Mouse (Mus musculus) liver, adult 2 months (tissue): ENCODE results near the gene Slc16a8. TPM values are rescaled to one million over a fixed set of nuclear protein-coding genes. Genes with fewer than 3 reads are reported as not detected.

Source experiments
- DNase-seq: peaks from one replicate; pipeline ENCODE4 v3.0.0-alpha.2; 2011; ENCODE audit warnings: low read depth, low spot score; ENCODE audit errors: extremely low read depth
- H3K27ac ChIP-seq: fragments of 200-500 bp; replicated peaks from 2 replicates; pipeline ENCODE4 v1.5.1; 2012; ENCODE audit warnings: low read depth, mild to moderate bottlenecking, control low read depth, inconsistent platforms, low read length; ENCODE audit not compliant: insufficient read depth
- H3K27me3 ChIP-seq: fragments of 200-500 bp; 2 replicates; pipeline ENCODE4 v1.6.1; 2012; ENCODE audit warnings: mild to moderate bottlenecking, moderate library complexity, low read length, inconsistent platforms; ENCODE audit not compliant: control insufficient read depth, insufficient read depth
- H3K36me3 ChIP-seq: fragments of 200-500 bp; 2 replicates; pipeline ENCODE4 v1.6.1; 2012; ENCODE audit warnings: low read length, inconsistent platforms; ENCODE audit not compliant: control insufficient read depth, insufficient read depth
- H3K4me1 ChIP-seq: fragments of 200-500 bp; 2 replicates; pipeline ENCODE4 v1.6.1; 2011; ENCODE audit warnings: low read length; ENCODE audit not compliant: control insufficient read depth, insufficient read depth
- H3K4me3 ChIP-seq: fragments of 200-500 bp; 2 replicates; pipeline ENCODE4 v1.5.1; 2011; ENCODE audit warnings: low read depth, mild to moderate bottlenecking, control low read depth, low read length, moderate library complexity; ENCODE audit not compliant: insufficient read depth
- H3K79me2 ChIP-seq: fragments of 200-500 bp; 2 replicates; pipeline ENCODE4 v1.6.1; 2012; ENCODE audit warnings: inconsistent platforms, mild to moderate bottlenecking, low read length, moderate library complexity; ENCODE audit not compliant: control insufficient read depth, insufficient read depth
- H3K9ac ChIP-seq: fragments of 200-500 bp; 2 replicates; pipeline ENCODE4 v1.6.1; 2012; ENCODE audit warnings: low read depth, mild to moderate bottlenecking, control low read depth, inconsistent platforms, low read length
- CTCF ChIP-seq: fragments of 200-500 bp; IDR thresholded peaks from 2 replicates; pipeline ENCODE4 v1.5.1; 2011; ENCODE audit warnings: low read depth, low read length, control low read depth
- POLR2A ChIP-seq: fragments of 200-500 bp; IDR thresholded peaks from 2 replicates; pipeline ENCODE4 v1.6.1; 2011; ENCODE audit warnings: low read length, control low read depth; ENCODE audit not compliant: insufficient read depth; ENCODE audit errors: extremely low read depth
- WGBS: fragments of 180-500 bp; shearing (Covaris S2); methylation state at CpG from one replicate; pipeline ENCODE4 v1.1.7; 2018; 5-methylcytosine and 5-hydroxymethylcytosine counted together
- polyA plus RNA-seq: library from polyadenylated mRNA; depleted of rRNA; stranded (reverse); fragments of >200 nt; gene quantifications from 2 replicates; pipeline ENCODE4 v1.2.3, GENCODE M21; 2012
- total RNA-seq: library from RNA; depleted of rRNA; stranded (reverse); fragments of >200 nt; gene quantifications from 2 replicates; pipeline ENCODE4 v1.2.3, GENCODE M21; 2014

The Slc16a8 gene
- total and polyA plus RNA-seq, 2 experiments = not detected

DNA sequence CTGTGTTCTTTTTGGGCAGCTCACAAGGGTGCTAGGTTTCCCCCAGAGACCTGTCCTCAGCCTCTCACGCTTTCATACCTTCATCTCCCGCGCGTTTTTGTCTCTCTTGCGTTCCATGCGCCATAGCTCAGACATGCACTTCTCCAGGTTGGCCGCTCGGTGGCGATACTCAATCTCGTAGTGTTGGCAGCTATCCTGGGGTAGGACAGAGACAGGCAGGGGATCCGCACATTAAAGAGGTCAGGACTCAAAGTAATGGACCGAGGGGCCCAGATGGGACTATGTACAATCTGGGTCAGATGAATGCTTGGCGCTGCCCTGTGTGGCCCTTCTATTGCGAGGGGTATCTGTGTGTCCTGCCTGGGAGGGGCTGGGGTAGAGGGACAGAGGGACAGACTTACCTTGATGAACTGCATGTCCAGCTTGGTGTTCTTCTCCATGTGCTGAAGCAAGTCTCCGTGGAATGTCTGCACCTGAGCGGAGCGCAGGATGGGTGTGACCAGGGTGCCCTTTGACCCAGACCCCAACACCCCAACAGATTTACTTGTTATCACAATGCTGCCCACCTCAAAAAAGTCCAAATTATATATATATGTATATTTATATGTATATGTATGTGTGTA lies 16.7 kb upstream of the Slc16a8 start:
- Histone ChIP-seq H3K36me3 (no peaks in the 10 kb centered on the region), H3K4me1 (no peaks in the 10 kb centered on the region), H3K27me3 (no peaks in the 10 kb centered on the region), H3K27ac (no peak overlapping the region), H3K79me2 (no peaks in the 10 kb centered on the region), H3K9ac (no peak overlapping the region), H3K4me3 (no peak overlapping the region)
- DNase-seq = no peak
- 35% methylated on average over 17 of the region's 17 CpGs for WGBS
- TF ChIP-seq CTCF = peak; percentile 68
- no peak for TF ChIP-seq POLR2A

DNA sequence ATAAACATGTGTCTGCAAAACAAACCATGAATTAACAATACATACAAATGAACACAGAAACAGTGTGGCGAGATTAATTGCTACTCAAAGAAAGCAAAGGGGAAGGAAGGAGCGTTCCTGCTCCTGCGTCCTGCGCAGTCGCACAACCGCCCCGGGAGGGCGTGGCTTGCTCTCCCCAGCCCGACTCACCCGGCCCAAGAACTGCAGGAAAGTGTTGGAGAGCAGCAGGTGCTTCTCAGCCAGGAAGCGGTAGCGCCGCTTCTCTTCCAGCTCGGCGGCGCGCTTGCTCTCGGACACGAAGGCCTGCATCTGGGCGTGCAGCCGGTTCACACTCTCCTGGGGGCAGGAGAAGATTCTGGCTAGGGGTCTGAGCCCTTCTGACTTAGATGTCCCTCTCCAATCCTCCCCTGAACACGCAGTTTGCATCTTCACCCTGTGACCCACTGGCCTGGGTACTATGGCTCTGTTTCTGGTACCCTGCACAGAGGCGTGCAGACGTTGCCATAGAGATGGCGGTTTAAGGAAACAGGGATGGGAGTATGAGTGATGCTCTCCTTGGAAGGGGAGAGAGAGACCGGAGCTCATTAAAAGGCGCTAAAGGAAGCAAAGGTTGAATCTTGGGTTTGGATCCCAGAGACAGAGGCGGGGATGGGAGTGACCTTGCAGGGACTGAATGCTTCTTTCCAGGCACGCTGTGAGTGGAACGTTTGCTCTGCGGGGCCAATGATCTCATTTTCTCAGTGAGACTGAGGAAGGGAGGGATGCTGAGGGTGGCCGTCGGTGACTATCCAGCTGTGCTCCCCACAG lies 16.0 kb upstream of the Slc16a8 start:
- Histone ChIP-seq H3K9ac (peak overlapping the region; percentile 26; the same call in 1 of the 2 replicates), H3K27ac (no peak overlapping the region), H3K36me3 (no peaks in the 10 kb centered on the region), H3K79me2 (no peaks in the 10 kb centered on the region), H3K4me1 (no peaks in the 10 kb centered on the region), H3K4me3 (no peak overlapping the region; the same call in 1 of the 2 replicates), H3K27me3 (no peaks in the 10 kb centered on the region)
- TF ChIP-seq POLR2A = no peak
- TF ChIP-seq CTCF = no peak
- WGBS = 40% methylated on average over 33 of the region's 33 CpGs
- DNase-seq = peak; percentile 14

DNA sequence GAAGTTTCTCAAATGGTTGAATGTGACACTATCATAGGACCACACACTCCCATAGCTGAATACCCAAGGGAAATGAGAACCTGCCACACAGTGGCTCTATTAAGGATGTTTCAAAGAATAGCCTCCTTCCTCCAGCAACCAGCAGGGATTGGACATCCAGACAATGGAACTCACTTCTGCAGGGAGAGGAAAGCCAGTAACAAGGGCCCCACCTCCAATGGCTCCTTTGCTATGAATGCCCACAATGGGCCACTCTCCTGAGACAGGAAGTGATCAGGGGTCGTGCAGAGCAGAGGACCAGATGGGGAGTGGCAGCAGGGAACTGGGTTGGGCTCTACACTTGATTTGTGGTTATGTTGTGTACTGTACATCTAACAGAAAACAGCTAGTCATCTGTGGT lies 14.0 kb upstream of the Slc16a8 start:
- Histone ChIP-seq H3K36me3 (no peaks in the 10 kb centered on the region), H3K79me2 (no peaks in the 10 kb centered on the region), H3K9ac (no peak overlapping the region), H3K27ac (no peak overlapping the region), H3K4me1 (no peaks in the 10 kb centered on the region), H3K4me3 (no peak overlapping the region), H3K27me3 (no peaks in the 10 kb centered on the region)
- DNase-seq = no peak
- WGBS = 67% methylated on average over 1 of the region's 1 CpGs
- TF ChIP-seq POLR2A = no peak
- TF ChIP-seq CTCF = no peak

DNA sequence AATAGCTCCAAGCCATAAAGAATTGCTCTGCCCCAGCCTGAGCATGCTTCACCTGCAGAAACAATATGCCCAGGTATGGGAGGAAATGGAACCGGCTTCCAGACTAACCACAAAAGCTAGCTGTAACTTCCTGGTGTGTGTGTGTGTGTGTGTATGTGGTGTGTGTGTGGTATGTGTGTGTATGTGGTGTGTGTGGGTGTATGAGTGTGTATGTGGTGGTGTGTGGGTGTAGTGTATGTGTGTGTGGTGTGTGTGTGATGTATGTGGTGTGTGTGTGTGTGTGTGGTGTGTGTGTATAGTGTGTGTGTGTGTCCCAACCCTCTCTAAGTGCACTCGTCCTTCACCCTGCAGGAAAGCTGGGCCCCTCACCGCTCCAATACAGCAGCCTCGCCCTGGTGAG lies 10.8 kb upstream of the Slc16a8 start:
- H3K9ac ChIP-seq = no peak overlapping the region
- no peaks in the 10 kb centered on the region for H3K36me3 ChIP-seq
- H3K79me2 ChIP-seq = no peaks in the 10 kb centered on the region

DNA sequence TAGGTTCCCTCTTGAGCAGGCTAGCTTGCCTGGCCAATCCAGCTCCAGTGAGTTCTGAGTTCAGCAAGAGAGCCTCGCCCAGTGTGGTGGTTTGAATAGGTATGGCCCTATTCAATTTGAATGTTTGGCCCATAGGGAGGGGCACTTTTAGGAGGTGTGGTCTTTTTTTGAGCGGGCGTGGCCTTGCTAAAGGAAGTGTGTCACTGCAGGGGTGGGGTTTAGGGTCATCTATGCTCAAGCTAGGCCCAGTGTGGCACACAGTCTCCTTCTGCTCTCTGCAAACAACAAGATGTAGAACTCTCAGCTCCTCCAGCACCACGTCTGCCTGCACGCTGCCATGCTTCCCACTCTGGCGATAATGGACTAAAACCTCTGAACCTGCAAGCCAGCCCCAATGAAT lies 9.2 kb upstream of the Slc16a8 start:
- H3K79me2 ChIP-seq = no peaks in the 10 kb centered on the region
- no peak overlapping the region for H3K9ac ChIP-seq
- H3K27me3 ChIP-seq = peaks cover 16% of the 10 kb centered on the region
- no peak for DNase-seq
- H3K27ac ChIP-seq = no peak overlapping the region
- H3K4me1 ChIP-seq = no peaks in the 10 kb centered on the region
- 97% methylated on average over 6 of the region's 6 CpGs for WGBS
- H3K36me3 ChIP-seq = no peaks in the 10 kb centered on the region
- H3K4me3 ChIP-seq = no peak overlapping the region
- TF ChIP-seq CTCF (no peak), POLR2A (no peak)

More for the DNA sequence above, 10.8 kb upstream of the Slc16a8 start:
- H3K4me1 ChIP-seq = no peaks in the 10 kb centered on the region
- no peak for DNase-seq
- TF ChIP-seq CTCF (no peak), POLR2A (no peak)
- H3K4me3 ChIP-seq = no peak overlapping the region
- H3K27me3 ChIP-seq = peaks cover 14% of the 10 kb centered on the region
- H3K27ac ChIP-seq = no peak overlapping the region
- WGBS = 80% methylated on average over 4 of the region's 4 CpGs
